Mouse (Mus musculus) spleen, adult 2 months (tissue): ENCODE data around the gene Trhr2. TPM values are rescaled to one million over a fixed set of nuclear protein-coding genes. Genes with fewer than 3 reads are reported as not detected.

ENCODE experiments used
- DNase-seq, 2 experiments: peaks; one replicate each; pipeline versions ENCODE4 v3.0.0 to v3.0.0-alpha.2; 2012 to 2021; ENCODE audit warnings: low spot score in 2 of 2, low read depth in 1 of 2
- H3K27ac ChIP-seq: fragments of 200-500 bp; 2 replicates; pipeline ENCODE4 v1.5.1; 2012; ENCODE audit warnings: low read length, inconsistent platforms; ENCODE audit not compliant: insufficient read depth
- H3K27me3 ChIP-seq: fragments of 200-500 bp; 2 replicates; pipeline ENCODE4 v1.6.1; 2012; ENCODE audit warnings: mild to moderate bottlenecking, moderate library complexity, low read length, inconsistent platforms; ENCODE audit not compliant: control insufficient read depth, insufficient read depth
- H3K36me3 ChIP-seq: fragments of 200-500 bp; 2 replicates; pipeline ENCODE4 v1.6.1; 2012; ENCODE audit warnings: mild to moderate bottlenecking, low read length, inconsistent platforms; ENCODE audit not compliant: control insufficient read depth, insufficient read depth
- H3K4me1 ChIP-seq: fragments of 200-500 bp; 2 replicates; pipeline ENCODE4 v1.6.1; 2011; ENCODE audit warnings: inconsistent platforms; ENCODE audit not compliant: control insufficient read depth, insufficient read depth, insufficient read length
- H3K4me3 ChIP-seq: fragments of 200-500 bp; 2 replicates; pipeline ENCODE4 v1.5.1; 2011; ENCODE audit warnings: mild to moderate bottlenecking, inconsistent platforms; ENCODE audit not compliant: insufficient read depth, insufficient read length; ENCODE audit errors: extremely low read depth
- CTCF ChIP-seq: fragments of 200-500 bp; IDR thresholded peaks from 2 replicates; pipeline ENCODE4 v1.5.1; 2011; ENCODE audit warnings: mild to moderate bottlenecking, inconsistent platforms; ENCODE audit not compliant: insufficient read depth, insufficient read length, insufficient replicate concordance; ENCODE audit errors: extremely low read depth
- POLR2A ChIP-seq: fragments of 200-500 bp; IDR thresholded peaks from 2 replicates; pipeline ENCODE4 v1.6.1; 2011; ENCODE audit warnings: low read depth, low read length, inconsistent platforms
- WGBS: fragments of 180-500 bp; shearing (Covaris S2); methylation state at CpG from one replicate; pipeline ENCODE4 v1.1.7; 2018; 5-methylcytosine and 5-hydroxymethylcytosine counted together
- polyA plus RNA-seq: library from polyadenylated mRNA; depleted of rRNA; stranded (reverse); fragments of >200 nt; gene quantifications from 2 replicates; pipeline ENCODE4 v1.2.3, GENCODE M21; 2012

The Trhr2 gene
- polyA plus RNA-seq, 1 experiment, result not detected

GRCm38 (mm10) chr8:122341790-122342189 lies 18.8 kb downstream of the Trhr2 start:
- no peaks in the 10 kb centered on the region for H3K27me3 ChIP-seq
- H3K4me1 ChIP-seq, result peaks cover 20% of the 10 kb centered on the region; the same call in 1 of the 2 replicates
- no peak overlapping the region for H3K4me3 ChIP-seq
- peaks cover under 1% of the 10 kb centered on the region for H3K36me3 ChIP-seq
- no peak overlapping the region for H3K27ac ChIP-seq
- TF ChIP-seq POLR2A (no peak), CTCF (no peak)
- no peak for DNase-seq
- 82% methylated on average over 6 of the region's 6 CpGs for WGBS

DNA sequence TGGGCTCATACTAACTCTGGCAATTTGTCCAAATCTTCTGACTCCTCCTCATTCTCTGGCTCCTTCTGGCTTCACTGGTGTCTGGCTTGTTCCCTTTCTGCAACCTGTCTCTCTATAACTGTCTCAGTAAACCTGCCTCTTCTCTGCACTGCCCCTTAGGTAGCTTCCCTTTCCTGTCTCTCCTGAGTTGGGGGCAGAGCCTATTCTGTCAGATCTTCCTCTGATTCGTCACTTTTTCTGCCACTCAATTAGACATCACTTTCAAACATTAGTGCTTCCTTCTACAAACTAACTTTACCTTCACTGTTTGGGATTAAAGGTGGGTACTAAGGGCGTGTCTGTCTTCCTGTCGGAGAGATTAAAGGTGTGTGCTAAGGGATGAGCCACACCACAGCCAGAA lies 19.8 kb downstream of the Trhr2 start:
- no peak for DNase-seq
- TF ChIP-seq CTCF (no peak), POLR2A (no peak)
- no peaks in the 10 kb centered on the region for H3K27me3 ChIP-seq
- WGBS, result 90% methylated on average over 3 of the region's 3 CpGs
- H3K36me3 ChIP-seq, result peaks cover 11% of the 10 kb centered on the region
- no peak overlapping the region for H3K27ac ChIP-seq
- peaks cover 20% of the 10 kb centered on the region; the same call in 1 of the 2 replicates for H3K4me1 ChIP-seq
- no peak overlapping the region for H3K4me3 ChIP-seq

GRCm38 (mm10) chr8:122338852-122339251 lies 21.7 kb downstream of the Trhr2 start:
- no peak for DNase-seq
- Histone ChIP-seq H3K4me1 (peaks cover 11% of the 10 kb centered on the region; the same call in 1 of the 2 replicates), H3K27ac (no peak overlapping the region), H3K4me3 (no peak overlapping the region), H3K36me3 (peaks cover 24% of the 10 kb centered on the region), H3K27me3 (no peaks in the 10 kb centered on the region)
- 72% methylated on average over 6 of the region's 6 CpGs for WGBS
- TF ChIP-seq POLR2A (no peak), CTCF (no peak; the same call in 1 of the 2 replicates)

GRCm38 (mm10) chr8:122336251-122336910 lies 24.2 kb downstream of the Trhr2 start:
- TF ChIP-seq POLR2A (no peak), CTCF (no peak)
- no peaks in the 10 kb centered on the region for H3K27me3 ChIP-seq
- no peaks in the 10 kb centered on the region for H3K4me1 ChIP-seq
- H3K27ac ChIP-seq, result no peak overlapping the region
- H3K36me3 ChIP-seq, result peaks cover 25% of the 10 kb centered on the region
- no peak for DNase-seq
- H3K4me3 ChIP-seq, result no peak overlapping the region
- 92% methylated on average over 81 of the region's 81 CpGs for WGBS

GRCm38 (mm10) chr8:122335638-122336250 lies 24.8 kb downstream of the Trhr2 start:
- TF ChIP-seq CTCF, result no peak
- no peak for TF ChIP-seq POLR2A
- no peak overlapping the region for H3K4me3 ChIP-seq
- H3K27me3 ChIP-seq, result no peaks in the 10 kb centered on the region
- 98% methylated on average over 57 of the region's 57 CpGs for WGBS
- H3K4me1 ChIP-seq, result no peaks in the 10 kb centered on the region; the same call in 1 of the 2 replicates
- no peak for DNase-seq
- H3K27ac ChIP-seq, result no peak overlapping the region
- peaks cover 25% of the 10 kb centered on the region for H3K36me3 ChIP-seq

GRCm38 (mm10) chr8:122334791-122335490 lies 25.6 kb downstream of the Trhr2 start:
- H3K4me1 ChIP-seq, result no peaks in the 10 kb centered on the region; the same call in 1 of the 2 replicates
- H3K36me3 ChIP-seq, result peaks cover 25% of the 10 kb centered on the region
- no peak for TF ChIP-seq CTCF
- TF ChIP-seq POLR2A, result no peak
- no peak overlapping the region for H3K4me3 ChIP-seq
- DNase-seq, result no peak
- WGBS, result 95% methylated on average over 13 of the region's 13 CpGs
- H3K27me3 ChIP-seq, result no peaks in the 10 kb centered on the region
- no peak overlapping the region for H3K27ac ChIP-seq
